Mouse (Mus musculus) G1E-ER4 (cell line): ENCODE results near the gene Them4. TPM values are rescaled to one million over a fixed set of nuclear protein-coding genes. Genes with fewer than 3 reads are reported as not detected.

Source experiments
- GATA1 ChIP-seq: IDR thresholded peaks from one replicate; pipeline ENCODE4 v1.8.0; 2012; ENCODE audit warnings: low read length, inconsistent platforms
- polyA plus RNA-seq: library from polyadenylated mRNA; stranded (reverse); fragments of >175 nt; gene quantifications from 2 replicates; pipeline ENCODE4 v1.2.3, GENCODE M21; 2012

Them4 gene
- polyA plus RNA-seq, 1 experiment = 0.22 TPM

DNA sequence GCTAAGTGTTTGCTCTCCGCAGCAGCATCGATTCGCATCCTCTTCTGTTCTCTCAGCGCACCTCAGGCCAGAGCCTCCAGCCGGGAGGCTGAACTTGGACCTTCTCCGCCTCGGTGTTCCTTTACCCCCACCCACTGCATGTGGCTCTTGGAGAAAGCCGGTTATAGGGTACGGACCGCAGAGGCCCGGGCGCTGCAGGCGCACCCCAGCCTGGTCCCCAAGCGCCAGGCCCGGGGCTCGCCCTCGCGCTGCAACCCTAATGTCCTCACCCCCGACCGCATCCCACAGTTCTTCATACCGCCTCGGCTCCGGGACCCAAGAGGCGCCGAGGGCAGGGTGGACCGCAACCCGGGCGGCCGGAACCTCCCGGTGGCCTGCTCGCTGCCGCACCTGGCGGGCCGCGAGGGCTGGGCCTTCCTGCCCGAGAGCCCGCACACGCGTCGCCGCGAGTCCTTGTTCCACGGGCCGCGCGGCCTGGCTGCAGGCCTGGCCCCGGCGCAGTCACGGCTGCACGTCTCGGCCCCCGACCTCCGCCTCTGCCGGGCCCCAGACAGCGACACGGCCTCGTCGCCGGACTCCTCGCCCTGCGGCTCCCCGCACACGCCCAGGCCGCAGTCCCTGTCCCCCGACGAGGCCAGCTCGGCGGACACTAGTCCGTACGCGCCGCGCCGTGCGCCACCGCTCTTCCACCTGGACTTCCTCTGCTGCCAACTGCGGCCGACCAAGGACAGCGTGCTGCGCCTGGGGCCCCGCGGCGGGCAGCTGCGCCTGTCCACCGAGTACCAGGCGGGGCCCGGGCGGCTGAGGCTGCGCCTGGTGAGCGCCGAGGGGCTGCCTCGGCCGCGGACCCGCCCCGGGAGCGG lies 53.6 kb downstream of the Them4 start:
- no peak for TF ChIP-seq GATA1

DNA sequence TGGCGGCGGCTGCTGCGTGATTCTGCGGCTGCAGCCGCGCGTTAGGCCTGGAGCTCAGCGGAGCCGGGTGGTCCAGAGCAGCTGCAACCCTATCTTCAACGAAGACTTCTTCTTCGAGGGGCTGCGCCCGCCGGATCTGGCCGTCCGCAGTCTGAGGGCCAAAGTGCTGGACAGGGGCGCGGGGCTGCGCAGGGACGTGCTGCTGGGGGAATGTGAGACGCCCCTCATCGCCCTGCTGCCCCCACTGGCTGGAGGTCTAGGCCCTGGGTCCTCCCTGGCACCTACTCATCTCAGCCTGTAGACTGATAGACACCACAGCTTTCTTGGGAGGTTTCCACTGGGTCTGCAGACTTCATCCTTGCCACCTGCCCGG lies 54.3 kb downstream of the Them4 start:
- no peak for TF ChIP-seq GATA1

DNA sequence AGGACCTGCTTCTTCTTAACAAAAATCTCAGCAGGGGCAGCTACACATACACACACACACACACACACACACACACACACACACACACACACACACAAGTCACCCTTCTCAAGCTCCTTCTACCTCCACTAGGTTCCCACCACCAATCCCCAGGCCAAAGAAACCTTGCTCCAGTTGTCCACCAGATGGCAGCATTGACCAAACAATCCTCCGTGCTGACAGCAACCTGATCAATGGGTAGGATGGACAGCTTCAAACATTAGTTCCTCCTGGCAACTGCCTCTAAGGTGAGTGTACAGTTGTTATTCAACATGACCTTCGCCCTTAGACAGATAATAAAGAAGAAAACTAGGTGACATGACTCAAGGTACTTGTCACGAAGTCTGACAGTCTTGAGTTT lies 56.9 kb downstream of the Them4 start:
- TF ChIP-seq GATA1 = no peak

DNA sequence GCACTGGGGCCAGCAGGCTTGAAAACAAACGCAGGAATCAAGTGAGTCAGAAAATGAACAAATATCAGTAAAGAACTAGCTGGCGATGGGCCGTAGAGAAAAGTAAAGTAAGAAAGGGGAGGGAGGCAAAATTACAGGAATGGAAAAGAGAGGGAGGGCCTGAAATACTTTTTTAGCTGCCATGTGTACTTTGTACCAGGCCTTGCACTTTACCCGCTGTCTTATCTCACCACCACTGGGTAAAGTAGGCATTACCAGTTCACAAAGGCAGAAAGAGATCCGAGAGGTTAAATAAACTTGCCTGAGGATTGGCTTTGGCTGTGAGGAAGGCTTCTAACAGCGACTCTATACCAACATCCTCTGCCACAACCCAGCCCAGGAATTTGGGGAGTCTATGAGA lies 57.6 kb downstream of the Them4 start:
- no peak for TF ChIP-seq GATA1

DNA sequence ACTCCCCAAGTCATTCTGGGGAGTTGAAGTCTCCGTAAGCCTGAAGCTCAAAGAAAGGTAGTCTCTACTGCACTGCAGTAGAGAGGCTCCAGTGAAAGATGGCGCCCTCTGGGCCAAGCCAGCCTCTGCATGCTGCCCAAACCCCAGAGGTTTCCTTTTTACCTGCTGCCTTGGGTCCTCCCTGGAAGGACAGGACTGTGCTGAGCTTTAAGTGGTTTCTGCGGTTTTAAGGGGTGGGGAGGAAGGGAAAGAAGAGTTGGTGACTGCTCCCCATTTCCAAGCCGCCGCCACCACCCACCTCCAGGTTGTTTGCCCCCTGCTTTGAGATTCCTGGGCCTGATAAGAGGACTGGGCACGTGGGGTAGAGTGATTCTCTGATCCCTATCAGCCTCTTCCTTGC lies 58.7 kb downstream of the Them4 start:
- no peak for TF ChIP-seq GATA1

DNA sequence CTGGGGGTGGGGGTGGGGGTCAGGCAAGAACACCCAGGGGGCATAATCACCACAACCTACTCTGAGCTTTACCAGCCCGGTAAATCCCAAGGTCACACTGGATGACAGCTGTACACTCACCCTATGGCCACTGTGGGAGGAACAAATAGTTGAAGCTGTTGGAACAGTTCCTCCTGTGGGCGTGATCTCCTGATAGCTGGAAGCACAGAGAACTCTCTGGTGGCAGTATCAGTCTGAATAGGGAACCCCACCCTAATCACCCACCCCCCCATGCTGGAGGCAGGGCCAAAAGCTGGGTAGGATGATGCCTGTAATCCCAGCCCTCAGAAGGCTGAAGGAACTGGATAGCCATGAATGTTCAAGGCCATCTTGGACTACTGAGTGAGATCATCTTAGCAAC lies 59.8 kb downstream of the Them4 start:
- no peak for TF ChIP-seq GATA1

DNA sequence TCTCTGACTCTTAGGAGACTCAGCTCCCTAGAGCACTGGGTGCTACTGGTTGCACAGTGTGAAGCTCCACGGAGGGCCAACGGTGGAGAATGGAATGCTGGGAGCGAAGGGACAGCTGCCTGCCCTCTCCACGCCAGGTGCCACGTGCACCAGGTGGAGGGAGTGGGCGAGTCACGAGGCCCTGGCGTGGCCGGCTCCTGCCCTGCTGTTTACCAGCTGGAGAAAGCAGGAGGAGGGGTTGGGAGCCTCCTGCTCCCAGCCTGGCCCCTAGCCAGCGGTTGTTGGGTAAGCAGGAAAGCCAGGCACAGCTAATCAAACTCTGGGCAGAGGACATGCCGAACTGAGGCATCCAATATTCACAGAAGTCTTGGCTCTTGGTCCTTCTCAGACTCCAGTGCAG lies 61.7 kb downstream of the Them4 start:
- no peak for TF ChIP-seq GATA1

DNA sequence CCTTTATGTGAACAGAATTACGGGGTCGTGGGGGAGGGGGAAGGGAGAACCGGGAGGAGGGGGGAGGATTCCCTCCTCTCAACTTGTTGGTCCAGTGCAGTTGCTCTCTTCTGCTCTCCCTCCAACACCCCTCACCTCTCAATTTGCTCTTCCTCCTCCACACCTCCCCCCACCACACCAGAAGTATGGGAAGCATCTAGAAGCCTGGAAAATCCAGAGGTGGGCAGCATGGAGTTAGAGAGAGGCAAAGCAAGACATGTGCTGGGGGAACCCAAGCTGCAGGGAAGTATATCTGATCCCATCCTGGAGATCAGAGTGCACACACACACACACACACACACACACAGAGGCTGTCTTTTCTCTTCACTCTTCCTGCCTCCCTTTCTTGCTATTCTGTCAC lies 62.1 kb downstream of the Them4 start:
- no peak for TF ChIP-seq GATA1

DNA sequence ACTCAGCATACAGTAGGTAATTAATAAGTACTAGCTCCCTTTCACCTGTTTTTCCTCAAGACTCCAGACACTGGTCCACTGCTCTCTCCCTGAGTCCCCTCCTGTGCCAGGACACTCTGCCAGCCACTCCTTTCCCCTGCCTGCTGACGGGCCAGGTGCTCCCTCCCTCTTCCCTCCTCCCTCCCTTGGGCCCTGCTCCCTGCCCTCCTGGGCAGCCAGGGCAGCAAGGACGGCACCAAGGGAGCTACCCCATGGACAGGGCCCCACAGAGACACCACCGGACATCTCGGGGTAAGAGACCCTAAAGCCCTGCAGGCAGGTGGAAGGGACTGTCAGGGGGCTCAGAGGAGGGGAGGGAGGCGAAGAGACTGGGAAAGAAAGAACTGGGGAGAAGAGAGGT lies 62.8 kb downstream of the Them4 start, which contains the start of gene Rorc:
Rorc (plus strand) TSS at position 154 of the 400 bp plus-strand sequence.
- TF ChIP-seq GATA1 = no peak

DNA sequence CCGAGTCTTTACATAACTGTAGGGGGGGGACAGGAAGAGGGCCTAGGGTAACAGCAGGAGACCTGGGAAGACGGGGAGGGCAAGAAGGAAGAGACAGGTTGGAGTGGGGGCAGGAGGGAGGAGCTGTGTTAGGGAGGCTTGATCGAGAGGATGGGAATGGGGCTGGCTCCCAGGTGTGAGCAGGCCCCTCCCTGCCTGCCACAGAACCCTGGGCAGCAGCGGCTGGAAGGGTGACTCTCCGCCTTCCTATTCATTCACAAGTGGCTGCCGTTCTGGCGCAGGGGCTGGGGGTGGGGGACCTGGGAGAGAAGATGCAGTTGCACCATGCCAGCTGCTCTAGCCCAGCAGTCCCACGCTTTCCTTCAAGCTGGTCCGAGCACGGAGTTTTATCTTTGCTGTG lies 63.2 kb downstream of the Them4 start:
- no peak for TF ChIP-seq GATA1

DNA sequence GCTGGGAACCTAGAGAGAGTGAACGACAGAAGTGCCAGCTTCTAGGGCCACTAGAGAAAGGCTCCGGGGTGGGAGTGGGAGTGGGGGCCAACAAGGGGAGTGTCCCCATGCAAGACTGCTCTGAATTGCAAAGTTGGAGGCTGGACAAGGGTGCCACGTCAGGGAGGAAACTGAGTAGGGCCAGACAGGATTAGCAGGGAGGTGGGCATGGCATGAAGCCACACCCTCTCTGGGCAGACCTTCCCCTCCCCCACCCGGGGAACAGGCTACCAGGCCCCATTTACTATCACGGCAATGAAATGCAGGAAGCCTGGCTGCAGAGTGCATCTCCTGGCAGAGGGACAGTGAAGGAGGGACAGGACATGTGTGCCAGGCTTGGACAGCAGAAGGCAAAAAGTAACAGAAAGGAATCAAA lies 63.7 kb downstream of the Them4 start:
- TF ChIP-seq GATA1 = no peak

DNA sequence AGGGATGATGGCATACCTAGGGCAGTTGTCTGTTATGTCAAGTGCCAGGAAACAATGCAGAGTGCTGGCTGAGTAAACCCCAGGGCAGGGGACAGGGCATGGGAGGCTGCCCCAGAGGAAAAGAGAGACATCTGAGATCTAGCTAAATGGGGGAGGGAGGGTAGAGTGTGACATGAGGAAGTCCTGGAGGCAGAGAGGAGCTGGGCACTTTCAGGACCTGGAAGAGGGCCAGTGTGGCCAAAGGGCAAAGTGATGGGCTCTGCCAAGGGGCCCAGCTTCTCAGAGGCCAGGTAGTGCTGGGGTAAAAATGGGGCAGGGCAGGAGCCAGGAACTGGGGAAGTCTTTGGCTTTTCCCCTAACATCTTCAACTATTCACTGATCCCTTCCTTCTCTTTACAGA lies 64.7 kb downstream of the Them4 start:
- TF ChIP-seq GATA1 = no peak

DNA sequence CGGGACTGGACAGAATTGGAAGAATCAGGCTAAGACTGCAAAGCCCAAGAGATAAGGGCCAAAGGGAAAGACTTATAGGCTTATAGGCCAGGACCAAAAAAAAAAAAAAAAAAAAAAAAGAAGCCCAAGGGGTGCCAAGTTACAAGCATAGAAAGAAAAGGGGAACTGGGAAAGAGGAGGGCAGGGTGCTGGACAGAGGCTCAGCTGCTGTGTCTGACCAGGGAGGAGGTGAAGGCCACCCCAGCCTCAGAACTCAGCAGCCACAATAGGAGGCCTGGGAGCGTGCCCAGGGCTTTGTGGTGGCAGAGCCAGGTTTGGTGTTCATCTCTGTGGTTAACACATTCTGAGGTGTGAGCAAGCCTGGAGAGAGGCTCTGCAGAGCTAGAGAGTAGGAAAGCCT lies 65.3 kb downstream of the Them4 start:
- TF ChIP-seq GATA1 = no peak

DNA sequence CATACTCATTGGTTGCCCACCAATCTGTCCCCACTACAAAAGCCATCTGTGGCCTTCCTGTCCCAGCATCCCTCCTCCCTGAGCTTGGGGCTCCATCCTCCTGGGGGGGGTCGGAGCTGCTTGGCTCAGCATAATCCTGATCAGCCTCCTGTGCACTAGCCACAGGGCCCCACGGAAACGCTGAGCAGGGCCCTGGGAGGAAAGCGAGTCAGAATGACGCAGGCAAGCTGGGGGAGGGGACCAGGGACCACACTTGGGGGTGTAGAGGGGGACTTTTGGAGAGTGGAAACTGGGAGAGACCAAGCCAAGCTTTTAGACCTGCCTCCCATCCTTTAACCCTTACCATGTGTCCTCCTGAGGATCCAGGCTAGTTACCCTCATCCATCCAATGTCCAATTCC lies 66.0 kb downstream of the Them4 start:
- TF ChIP-seq GATA1 = no peak

DNA sequence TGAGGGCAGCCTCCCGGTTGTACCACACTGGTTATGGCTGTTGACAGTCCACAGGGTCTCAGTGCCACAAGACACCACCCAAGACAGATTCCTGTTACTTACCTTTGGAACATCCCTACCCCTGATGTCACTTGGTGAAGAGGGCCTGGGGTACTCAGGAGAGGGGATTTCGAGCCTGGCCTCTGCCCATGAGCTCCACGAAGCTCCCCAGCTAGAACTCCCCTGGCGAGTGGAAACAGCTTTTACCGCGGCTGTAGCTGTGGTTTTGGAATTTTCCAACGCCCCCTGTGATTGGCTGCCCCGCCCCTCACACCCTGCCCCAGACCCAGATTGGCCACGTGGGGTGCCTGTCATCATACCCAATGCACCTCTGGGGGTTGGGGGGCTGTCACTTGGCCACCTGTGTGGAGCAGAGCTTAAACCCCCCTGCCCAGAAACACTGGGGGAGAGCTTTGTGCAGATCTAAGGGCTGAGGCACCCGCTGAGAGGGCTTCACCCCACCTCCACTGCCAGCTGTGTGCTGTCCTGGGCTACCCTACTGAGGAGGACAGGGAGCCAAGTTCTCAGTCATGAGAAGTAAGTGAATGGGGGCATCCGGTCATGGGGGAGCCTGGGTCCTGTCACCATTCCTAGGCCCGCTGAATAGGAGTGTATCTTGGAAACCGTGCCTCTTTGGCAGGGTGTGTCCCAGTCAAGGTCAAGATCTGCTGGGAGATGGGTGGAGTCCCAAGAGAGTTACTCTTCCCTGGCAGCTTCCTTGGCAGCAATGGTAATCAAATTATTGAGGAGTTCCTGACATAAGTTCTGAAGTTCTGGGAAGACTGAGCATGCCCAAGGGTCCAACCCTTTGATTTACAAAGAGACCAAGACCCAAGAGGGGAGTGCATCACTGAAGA lies 67.4 kb downstream of the Them4 start:
- TF ChIP-seq GATA1 = no peak

DNA sequence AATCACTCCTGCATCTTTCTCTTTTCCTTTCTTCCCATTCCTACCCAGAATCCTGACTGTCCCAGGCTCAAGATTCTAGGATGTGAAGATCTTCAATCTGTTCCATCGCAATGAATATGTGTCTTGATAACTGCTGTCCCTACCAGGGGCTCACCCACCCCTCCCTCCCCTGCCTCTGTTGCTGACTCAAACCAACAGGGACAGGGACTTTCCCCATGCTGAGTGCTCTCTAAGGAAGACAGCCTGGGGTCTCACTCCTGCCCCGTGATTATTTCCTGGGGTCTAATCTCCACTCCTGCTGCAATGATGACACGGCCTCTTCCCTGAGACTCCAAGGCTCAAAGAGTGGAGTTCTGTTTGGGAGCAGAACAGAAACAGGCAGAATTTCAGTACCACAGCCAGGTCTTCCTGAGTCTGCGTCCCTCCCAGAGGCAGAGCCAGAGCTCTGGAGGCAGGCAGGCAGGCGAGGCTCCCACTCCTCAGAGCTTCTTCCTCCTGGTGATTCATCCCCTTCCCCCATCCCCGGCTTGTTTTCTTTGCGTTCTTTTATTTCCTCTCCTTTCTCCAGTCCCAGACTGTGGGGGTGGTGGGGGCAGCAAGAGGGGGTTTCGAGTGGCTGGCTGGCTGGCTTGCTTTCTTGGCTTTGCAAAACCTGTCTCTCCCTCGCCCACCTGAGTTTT lies 70.1 kb downstream of the Them4 start:
- no peak for TF ChIP-seq GATA1

Other genes with a start within 250 kb of the Them4 start
- gene Gm10697, start 237.4 kb upstream of the Them4 start, polyA plus RNA-seq = not detected in 2 replicates
- gene Gm10696, start 131.9 kb upstream of the Them4 start, polyA plus RNA-seq = not detected in 2 replicates
- gene Gm5286, start 113.4 kb upstream of the Them4 start, polyA plus RNA-seq = not detected in 2 replicates
- not detected in 2 replicates for gene Gm4778, start 46.1 kb upstream of the Them4 start, polyA plus RNA-seq
- not detected in 2 replicates for gene Them5, start 32.0 kb downstream of the Them4 start, polyA plus RNA-seq
- gene C2cd4d, start 52.3 kb downstream of the Them4 start, polyA plus RNA-seq = not detected in 2 replicates
- not detected in 2 replicates for gene Rorc, start 62.7 kb downstream of the Them4 start, polyA plus RNA-seq
- gene Lingo4, start 88.4 kb downstream of the Them4 start, polyA plus RNA-seq = not detected in 2 replicates
- gene Tdrkh, start 103.2 kb downstream of the Them4 start, polyA plus RNA-seq = not detected in 2 replicates
- gene Mrpl9, start 133.2 kb downstream of the Them4 start, polyA plus RNA-seq = 95.8 and 141 TPM in 2 replicates
- not detected in 2 replicates for gene Oaz3, start 133.8 kb downstream of the Them4 start, polyA plus RNA-seq
- gene Celf3, start 168.2 kb downstream of the Them4 start, polyA plus RNA-seq = not detected in 2 replicates
- gene Riiad1, start 170.3 kb downstream of the Them4 start, polyA plus RNA-seq = not detected in 2 replicates